Mouse (Mus musculus): Measurements from ENCODE around the gene Wdr63.
"Not testable (repeated sequence)": the region's sequence is repeated elsewhere in the genome, so short reads cannot be mapped to it uniquely, and the experiment has no call there.

The Wdr63 gene

DNA sequence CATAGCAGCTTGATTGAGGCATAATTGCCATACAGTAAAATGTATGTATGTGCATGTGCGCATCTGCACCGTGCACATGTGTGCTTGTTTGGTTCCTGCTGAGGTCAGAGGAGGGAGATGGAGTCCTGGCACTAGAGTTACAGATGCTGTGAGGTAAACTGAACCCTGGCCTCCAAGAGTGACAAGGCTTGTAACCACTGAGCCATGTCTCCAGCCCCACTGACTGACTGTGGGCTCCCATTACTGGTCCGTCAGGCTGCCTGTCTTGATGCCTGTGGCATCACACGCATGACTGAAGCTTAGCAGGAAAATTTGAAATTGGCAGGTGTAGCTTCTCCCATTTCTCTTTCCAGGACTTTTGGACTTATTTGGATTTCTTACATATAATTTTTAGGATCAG is 97.2 kb downstream of the Wdr63 start:
- no peak for DNase-seq (ENCODE audit: low spot score)

- no peak for DNase-seq (ENCODE audit: low spot score)
Observed at GRCm38 (mm10) chr3:146009859-146010645, 97.9 kb downstream of the Wdr63 start.

DNA sequence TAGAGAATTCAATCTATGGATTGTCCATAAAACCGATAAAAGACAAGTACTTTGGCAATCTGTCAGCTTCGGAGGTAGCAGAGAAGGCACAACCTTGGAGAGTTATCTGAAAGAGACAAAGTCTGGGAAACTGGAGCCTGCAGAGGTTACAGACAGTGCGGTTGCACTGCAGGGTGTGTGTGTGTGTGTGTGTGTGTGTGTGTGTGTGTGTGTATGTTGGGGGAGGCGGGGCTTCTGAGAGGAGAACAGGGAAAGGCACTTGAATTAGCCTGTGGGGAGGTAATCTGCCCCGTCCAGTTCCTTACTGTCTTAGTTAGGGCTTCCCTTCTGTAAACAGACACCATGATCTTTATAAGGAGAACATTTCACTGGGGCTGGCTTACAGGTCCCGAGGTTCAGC is 100.1 kb downstream of the Wdr63 start:
- DNase-seq (ENCODE audit: low spot score) = no peak

GRCm38 (mm10) chr3:146004347-146005051 is 103.4 kb downstream of the Wdr63 start:
- DNase-seq (ENCODE audit: low spot score) = no peak

DNA sequence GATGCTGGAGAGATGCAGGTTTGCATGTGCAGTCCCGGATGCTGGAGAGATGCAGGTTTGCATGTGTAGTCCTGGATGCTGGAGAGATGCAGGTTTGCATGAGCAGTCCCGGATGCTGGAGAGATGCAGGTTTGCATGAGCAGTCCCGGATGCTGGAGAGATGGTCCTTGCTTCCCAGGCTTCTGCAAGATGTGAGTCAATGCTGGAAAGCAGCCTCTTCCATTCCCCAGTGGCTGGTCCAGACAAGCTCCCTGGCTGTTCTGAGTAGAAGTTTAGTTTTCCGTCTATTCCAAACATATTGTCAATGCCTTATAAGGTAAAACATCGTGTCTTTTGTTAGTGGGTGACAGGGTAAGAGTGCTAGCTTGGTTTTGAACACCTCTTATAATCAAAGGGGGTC is 111.4 kb downstream of the Wdr63 start:
- not testable (repeated sequence) for DNase-seq (ENCODE audit: low spot score)

DNA sequence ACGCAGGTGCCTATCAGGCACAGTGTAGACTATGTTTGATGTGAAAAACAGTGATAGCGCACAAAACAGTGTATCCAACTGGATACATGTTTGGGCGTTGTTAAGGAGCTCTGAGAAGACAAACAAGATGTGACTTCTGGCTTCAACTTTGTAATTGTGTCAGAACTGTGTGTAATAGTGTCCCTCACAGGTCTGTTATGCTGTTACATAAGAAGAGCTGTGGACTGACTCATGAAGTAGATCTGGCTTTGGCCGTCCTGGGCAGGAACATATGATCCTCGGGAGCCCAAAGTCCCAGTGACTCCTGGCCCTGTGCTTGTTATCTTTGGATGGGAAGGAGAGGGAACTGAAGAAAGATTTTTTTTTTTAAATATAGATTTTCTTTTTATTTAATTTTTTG is 112.4 kb downstream of the Wdr63 start:
- DNase-seq (ENCODE audit: low spot score) = no peak

DNA sequence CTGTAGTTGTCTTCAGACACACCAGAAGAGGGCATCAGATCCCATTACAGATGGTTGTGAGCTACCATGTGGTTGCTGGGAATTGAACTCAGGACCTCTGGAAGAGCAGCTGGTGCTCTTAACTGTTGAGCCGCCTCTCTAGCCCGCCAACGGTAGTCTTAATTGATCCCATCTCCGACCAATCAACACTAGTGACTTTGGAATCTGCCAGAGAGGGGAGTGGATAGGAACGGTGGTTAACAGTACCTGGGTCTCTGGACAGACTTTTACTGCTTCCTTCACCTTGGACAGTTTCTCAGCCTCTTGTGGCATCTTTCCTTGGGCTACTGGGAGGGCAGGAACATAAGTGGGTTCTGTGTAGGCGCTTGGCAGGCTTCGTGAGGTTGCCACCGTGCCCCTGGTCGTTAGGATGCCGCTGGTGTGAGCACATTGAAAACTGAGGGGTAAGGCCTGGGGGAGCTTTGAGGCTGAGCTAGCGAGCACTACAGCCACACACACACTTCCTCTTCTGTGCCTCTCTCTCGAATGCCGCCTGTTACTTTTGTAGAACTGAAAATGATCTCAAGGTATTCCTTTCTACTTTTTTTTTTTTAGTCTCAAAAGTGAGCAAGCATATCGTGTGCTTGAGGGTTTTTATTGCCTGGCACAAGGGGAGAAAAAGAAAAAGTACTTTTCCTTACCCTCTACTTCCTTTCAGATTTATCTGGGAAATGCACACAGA is 114.3 kb downstream of the Wdr63 start:
- no peak for DNase-seq (ENCODE audit: low spot score)

GRCm38 (mm10) chr3:145992796-145993195 is 115.1 kb downstream of the Wdr63 start:
- no peak for DNase-seq (ENCODE audit: low spot score)

DNA sequence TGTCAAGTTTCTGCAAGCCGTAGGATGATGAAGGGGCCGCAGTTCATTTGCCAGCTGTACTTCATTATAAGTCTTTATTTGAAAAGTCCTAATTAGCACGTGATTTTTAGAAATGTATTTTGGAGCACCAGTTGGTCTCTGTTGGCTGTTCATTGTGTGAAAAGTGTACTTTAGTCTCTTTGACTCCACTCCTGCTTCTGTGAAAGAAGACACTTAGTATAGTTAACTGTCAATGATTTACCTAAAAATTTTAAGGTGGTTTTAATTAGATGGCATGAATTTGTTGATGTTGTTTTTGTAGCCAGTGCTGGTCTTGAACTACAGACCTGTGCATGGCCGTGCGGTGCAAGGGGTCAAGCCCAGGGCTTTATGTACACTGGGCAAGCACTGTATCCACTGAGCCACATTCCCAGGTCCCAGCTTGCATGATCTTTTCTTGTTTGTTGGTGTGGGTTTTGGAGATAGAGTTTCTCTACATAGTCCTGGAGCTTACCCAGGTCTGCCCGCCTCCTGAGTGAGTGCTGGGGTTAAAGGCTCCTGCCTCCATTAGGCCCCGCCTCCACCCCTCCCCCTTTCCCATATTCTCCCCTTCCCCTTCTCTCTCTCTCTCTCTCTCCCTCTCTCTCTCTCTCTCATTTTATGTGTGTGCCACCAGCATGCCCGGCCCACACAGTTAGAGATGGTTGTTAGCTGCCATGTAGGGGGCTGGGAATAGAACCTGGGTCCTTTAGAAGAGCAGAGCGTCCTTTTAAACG is 115.8 kb downstream of the Wdr63 start:
- no peak for DNase-seq (ENCODE audit: low spot score)

GRCm38 (mm10) chr3:145991130-145991529 is 116.8 kb downstream of the Wdr63 start:
- DNase-seq (ENCODE audit: low spot score) = no peak
